Mouse (Mus musculus) thymus, adult 2 months (tissue): Measurements from ENCODE around the gene Eif4e.

Experiments used
- CTCF ChIP-seq: fragments of 200-500 bp; IDR thresholded peaks from 2 replicates; pipeline ENCODE4 v1.5.1; 2012; ENCODE audit warnings: mild to moderate bottlenecking, control low read depth, low read length, moderate library complexity, borderline replicate concordance; ENCODE audit not compliant: control insufficient read depth, poor library complexity, insufficient read depth; ENCODE audit errors: extremely low read depth
- POLR2A ChIP-seq: fragments of 200-500 bp; IDR thresholded peaks from 2 replicates; pipeline ENCODE4 v1.6.1; 2012; ENCODE audit warnings: mild to moderate bottlenecking, low read length, control low read depth, moderate library complexity; ENCODE audit not compliant: control insufficient read depth, poor library complexity, insufficient read depth; ENCODE audit errors: extremely low read depth

DNA sequence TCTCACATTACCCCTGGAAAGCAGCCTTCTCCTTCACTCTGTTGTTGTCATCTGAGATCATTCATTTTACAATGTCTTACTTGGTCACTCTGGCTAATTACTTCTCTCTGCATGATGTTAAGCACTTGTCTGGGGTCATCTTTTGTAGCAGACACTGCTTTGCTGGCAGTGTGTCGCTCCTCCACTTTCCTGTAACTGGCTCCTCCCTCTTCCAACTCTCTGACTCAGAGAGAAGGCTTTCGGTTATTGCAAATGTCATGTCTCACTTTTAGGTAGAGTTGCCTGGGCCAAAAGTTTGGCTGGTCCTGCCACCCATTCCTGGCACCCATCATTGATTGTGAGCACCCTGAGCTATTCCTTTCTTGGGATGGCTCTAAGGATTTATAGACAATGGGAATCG lies 11.2 kb upstream of the Eif4e start:
- no peak for TF ChIP-seq POLR2A
- no peak for TF ChIP-seq CTCF
